Mouse (Mus musculus) cerebellum, postnatal 36 days (tissue): ENCODE results near the gene Gm42906.

Experiments
- DNase-seq, 2 experiments: peaks; one replicate each; pipeline ENCODE4 v3.0.0; 2021 to 2022; ENCODE audit warnings: mixed read lengths in 2 of 2

Gene Gm42906

GRCm38 (mm10) chr5:151231861-151232260 lies 196.1 kb downstream of the Gm42906 start:
- no peak for DNase-seq

- no peak for DNase-seq
Observed at GRCm38 (mm10) chr5:151231411-151231810, 196.6 kb downstream of the Gm42906 start.

- DNase-seq, result no peak
Observed at GRCm38 (mm10) chr5:151230427-151230826, 197.5 kb downstream of the Gm42906 start.

DNA sequence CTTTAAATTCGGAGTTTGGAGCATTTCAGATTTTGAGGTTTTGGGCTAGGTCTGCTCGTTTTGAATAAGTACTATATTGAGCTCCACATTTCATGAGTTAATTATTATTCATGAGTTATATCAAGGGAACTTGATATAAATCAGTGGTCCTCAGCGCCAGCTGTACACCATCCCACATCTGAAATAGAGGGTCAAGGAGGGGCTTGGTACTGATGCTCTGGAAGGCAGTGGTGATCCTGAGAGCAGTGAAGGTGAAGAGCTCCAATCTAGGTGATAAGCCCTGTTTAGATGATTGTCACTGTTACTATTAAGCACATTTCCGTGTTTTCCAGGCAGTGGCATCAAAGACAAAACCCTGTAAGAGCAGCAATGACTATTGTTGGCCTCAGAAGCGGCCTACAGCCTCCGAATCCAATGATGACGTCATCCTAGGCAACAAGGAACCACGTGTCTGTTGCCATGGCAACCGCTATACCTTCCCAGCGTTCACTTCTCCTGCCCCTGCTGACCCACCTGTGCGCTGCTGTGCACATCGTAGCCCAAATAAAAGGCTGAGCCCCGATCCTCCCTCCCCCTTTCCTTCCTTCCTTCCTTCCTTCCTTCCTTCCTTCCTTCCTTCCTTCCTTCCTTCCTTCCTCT lies 199.5 kb downstream of the Gm42906 start:
- DNase-seq, result no peak

DNA sequence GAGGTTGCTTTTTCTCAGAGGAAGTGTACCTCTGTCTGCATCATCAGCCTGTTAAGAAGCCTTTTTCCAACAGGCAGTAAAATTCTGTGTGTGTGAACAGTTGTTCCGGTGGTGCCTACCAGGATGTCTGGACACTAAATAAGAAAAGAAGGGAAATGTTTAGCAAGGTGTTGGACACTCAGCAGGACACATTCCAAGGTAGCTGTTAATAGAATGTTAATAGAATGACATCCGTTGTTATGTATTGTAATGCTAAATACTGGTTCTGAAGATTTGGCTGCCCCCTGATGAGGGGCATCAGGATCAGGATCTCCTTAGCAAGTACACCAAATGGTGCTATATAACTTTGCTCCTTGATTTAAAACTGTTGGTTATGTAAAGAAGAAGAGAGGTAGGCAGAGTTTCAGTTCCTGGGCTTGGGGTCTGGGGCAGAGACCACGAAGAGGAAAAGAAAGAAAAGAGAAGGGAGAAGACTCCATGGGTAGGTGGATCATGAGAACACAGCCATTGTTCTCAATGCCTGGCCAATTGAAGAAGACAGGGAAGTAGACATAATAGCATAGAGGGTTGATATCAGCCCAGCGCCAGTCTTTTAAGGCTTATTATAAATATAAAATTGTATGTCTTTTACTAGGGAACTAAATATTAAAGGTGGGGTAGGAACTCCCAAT lies 204.1 kb downstream of the Gm42906 start:
- DNase-seq, result no peak

DNA sequence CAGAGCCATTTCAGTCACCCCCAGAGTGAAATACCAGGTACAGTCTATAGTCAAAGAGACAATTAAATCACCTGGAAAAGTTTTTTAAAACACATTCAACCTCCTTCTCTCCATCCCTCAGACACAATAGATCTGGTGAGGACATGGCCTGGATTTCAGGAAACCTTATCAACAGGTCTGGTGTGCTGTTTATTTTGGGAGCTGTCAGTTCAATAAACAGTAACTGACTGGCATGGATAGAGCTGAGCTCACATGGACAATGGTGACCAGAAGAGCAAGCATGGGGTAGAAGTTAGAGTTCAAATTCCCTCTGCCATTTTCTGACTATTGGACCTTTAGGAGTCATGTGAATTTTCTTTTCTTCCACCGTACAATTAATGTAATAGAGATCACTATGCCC lies 205.2 kb downstream of the Gm42906 start:
- DNase-seq, result no peak

DNA sequence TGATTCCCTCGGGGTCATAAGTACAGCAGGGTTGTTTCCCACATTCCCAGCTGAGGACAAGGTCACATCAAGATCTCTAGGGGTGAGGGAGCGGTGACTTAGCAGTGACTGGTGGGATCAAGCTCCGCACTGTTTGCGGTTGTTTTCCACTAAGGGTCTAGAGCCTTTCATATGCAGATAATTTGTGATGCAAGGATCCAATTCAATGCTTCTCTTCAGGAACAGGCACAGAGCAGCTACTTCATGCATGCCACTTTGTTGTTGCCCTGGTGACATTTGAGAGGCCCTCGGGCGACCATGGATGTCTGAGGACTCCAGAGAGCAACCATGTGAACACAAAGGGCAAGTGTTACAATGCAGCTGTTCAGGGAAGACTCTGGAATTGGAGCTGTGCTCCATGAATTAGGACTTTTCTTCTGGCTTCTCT lies 209.3 kb downstream of the Gm42906 start:
- no peak for DNase-seq

DNA sequence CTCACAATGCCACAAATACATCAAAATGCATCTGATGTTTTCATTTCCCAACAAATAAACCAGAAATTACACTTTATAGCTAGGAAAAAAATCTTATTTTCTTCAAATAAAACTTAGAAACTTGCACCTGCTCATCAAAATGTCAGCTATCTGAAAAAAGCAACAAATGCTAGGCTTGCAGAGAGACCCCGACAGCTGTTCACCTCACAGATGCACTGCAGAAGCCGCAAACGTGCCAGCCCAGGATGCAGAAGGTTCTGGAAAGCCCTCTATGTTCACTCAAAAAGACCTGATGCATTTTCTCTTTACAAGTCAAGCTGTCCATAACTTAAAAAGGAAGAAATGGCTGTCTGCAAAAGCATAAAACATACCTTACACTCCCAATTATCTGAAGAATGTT lies 214.9 kb downstream of the Gm42906 start:
- DNase-seq, result no peak

DNA sequence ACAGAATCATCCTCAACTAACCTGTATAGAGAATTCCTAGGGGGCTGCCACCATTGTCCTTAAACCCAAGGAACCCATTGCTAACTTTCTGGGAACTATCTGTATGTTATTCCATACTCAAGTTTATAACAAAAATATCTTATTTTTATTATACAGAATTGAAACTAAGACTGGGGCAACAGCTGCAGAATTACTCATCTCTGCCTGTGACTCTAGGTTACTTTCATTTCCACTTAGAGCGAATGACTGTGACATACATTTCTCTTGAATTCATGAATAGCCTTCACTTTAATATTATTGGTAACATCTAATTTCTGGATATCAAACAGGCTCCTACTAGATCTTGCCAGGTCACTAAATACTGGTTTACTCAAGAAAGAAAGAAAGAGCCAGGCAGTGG lies 217.1 kb downstream of the Gm42906 start:
- no peak for DNase-seq

- DNase-seq, result no peak
Observed at GRCm38 (mm10) chr5:151210060-151210459, 217.9 kb downstream of the Gm42906 start.

DNA sequence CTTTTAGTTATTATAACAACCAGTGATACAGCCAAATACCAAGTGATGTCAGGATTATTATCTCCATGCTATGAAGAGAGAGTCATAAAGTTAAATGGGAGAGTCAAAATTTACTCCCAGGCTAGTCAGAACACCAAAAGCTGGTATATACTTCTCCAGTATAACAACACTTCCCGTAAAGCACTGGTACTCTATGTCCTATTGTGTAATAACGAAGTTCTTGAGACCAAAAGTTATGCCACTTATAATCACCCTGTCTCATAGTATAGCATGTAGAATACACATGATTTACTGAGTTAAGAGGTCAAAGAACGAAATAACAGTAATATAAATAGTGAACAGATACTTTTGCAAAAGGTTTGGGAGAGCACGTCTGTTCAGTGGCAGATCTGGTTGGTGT lies 222.9 kb downstream of the Gm42906 start:
- DNase-seq, result no peak

DNA sequence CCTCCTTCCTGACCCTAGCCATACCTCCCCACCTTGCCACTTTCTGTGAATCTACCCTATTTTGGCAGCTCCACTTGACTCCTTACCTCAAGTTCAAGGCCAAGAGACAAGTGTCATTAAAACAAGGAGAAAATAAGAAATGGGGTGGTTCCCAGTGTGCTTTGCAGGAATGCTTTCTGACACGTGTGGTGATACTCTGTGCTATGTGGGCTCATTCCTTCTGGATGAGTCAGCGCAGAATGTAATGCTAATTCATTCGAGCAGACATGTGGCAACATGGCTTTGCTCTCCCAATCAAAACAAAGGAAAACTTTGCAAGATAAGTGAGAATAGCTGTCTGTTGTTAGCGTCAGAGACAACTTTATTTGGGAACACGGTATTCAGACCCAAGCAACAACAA lies 225.0 kb downstream of the Gm42906 start:
- no peak for DNase-seq

DNA sequence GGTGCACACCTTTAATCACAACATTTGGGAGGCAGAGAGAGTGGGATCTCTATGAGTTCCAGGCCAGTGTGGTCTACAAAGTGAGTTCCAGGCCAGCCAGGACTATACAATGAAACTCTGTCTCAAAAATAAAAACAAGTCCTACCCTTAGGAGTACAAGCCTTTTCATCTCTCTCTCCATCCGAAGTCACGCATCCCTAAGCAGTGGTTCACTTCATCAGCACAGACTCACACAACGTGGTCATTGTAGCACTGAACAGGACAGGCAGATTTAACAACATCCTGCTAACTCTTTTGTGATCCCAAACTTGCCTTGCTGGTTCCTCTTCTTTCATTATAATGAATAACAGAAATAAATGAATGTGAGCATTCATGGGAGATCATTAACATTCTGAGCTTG lies 226.7 kb downstream of the Gm42906 start:
- no peak for DNase-seq

DNA sequence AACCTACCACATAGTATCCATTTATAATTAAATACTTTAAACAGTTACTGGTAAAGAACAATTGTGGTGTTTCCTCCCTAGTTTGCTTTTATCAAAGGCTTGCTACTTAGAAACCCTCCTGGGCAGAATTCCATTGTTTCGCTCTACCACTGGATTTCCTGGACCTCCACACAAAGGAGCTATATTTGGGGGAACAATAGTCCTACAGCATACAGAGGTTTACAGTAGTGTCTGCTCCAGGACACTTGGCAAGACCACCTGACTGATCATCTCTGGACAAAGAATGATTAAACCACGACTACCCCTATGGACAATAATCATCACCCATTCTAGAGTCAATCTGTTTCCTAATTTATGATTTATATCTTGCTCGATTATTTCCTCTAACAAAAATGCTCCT lies 228.7 kb downstream of the Gm42906 start:
- DNase-seq, result no peak

DNA sequence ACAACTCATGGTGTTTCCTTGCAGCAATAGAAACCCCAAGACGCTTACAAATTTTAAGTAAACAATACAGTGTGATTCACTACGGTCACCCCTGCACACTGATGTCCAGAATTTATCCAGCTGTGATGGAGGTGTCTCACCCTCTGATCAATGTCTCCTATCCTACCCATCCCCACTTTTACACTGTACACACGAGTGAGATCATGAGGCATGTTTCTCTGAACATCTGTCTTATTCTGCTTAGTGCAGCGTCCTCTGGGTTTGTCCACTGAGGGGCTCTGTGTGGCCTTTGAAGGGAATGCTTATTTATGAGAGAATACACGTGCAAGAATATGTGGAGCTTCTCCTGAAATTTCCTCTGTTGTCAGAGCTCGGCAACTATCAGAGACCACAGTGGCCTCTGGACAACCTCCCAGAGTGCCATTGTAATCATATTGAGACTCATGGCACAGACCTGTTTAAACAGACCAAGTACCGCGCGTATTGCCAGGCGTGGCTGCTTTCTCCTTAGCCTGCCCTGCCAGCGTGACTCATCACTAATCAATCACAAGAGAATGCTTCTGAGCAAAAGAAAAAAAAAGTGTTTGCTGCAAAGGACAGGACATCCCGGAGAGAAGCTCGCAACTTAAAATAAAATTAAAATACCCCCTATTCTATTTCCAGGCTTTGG lies 231.2 kb downstream of the Gm42906 start:
- no peak for DNase-seq

DNA sequence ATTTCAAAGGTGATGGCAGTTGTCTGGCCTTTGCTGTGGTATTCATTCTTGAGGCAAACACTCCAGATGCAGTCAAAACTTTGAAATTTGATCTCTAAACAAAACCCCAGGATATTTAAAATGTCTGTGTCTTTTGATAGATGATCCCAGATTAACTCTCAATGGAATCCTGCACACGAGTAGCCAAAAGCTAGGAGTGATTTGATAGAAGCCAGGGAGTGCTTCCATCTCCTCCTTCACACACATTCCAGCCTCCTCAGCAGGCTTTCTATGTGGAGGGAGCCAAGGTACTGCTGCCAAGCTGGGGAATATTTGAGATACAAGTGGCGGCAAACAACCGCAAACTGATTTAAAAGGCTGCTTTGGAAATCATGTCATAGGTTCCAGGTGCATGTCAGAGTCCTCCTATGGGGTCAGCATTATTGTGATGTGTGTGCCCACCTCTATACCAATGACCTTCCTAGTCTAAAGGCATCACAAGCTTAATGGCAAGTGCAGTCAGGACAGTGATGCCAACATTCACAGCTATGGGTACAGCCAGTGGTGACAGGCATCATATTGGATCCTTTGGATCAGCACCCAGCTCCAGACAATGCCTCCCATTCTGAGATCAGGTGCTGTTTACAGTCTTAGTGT lies 234.0 kb downstream of the Gm42906 start:
- no peak for DNase-seq

DNA sequence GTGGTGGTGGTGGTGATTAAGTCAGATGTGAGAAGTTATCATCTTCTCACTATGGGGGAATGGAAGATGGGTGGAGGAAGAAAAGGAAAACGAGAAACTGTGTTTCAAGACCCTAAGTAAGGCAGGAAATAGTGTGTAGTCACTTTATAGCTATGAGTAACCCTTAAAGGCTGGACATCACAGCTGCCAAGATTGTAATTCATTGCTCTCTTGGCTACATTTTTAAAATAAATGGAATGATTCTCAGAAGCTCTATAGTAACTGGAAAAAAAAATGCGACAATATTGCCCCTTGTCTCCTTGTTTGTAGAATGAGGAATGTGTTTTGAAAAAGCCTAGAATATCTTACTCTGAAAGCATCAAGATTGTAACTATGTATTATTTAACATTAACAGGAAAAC lies 235.7 kb downstream of the Gm42906 start:
- DNase-seq, result no peak

DNA sequence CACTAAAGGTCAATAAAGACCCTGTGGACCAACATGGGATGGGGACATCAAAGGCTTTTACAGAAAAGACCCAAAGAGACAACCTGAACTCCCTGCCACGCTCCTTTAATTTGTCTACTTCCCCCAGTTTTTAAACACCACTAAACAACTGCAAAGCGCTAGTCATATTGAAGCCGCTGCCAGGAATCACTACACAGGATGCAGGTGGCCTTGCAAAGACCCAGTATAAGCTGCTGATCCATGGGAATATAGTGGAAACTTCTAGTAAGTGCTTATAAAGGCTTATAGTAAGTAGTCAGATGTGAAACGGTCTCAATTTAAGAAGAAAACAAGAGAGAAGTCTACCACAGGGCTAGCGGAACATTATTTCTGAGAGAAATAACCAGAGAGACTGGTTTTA lies 237.2 kb downstream of the Gm42906 start:
- DNase-seq, result no peak

- DNase-seq, result peak in 1 of 2 experiments; percentile 10
Observed at GRCm38 (mm10) chr5:151189789-151190378, 238.1 kb downstream of the Gm42906 start.

DNA sequence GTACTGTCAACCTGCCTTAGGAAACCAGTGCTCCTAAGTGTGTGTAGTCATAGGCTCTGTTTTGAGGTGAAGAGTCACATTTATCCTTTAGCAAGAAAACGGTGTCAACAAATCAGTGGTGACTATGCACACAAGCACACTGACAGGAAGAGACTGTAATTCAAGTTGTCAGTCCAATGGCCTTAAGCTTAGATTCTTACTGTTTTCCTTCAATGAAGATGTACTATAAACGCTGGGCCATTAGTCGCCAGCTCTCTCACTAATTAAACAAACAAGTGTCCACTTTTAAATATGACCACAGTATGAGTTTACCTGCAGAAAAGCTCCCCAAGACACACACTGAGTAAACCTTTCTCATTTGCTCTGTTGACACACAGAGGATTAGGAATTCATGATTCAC lies 238.6 kb downstream of the Gm42906 start:
- DNase-seq, result no peak

DNA sequence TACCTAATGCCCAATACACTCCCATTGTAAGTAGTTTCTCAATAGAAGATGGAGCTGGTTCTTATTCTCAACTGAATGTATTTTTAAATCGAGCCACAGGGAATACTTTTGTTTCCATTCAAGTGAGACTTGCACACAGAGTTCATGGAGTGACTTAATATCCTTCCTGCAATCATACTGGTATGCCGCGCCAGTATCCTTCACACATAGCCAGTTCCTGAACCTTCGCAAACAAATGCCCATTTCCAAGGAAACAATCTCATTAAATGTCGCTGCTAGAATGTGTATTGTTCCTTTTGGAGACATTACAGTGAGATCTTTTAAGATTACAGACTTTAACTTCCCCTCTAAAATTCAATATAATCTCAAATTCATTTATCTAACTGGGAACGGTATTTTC lies 239.3 kb downstream of the Gm42906 start:
- no peak for DNase-seq

DNA sequence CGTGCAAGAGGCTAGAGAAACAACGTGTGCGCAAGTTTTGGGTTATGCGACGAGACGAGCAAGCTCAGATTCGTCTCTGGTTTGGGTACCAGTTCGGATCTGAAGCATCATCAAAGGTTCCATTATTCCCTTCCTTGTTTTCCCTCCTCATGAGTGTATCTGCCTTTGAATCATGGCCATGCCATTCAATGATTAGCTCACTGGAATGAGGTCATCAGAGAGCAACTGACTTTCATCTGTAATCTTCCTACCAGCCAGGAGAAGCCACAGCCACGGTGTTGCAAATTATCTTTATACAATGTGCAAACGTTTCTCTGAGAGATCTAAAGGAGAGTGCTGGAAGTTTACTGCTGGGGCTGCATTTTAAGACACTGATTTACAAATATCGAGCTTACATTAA lies 240.6 kb downstream of the Gm42906 start:
- DNase-seq, result no peak

DNA sequence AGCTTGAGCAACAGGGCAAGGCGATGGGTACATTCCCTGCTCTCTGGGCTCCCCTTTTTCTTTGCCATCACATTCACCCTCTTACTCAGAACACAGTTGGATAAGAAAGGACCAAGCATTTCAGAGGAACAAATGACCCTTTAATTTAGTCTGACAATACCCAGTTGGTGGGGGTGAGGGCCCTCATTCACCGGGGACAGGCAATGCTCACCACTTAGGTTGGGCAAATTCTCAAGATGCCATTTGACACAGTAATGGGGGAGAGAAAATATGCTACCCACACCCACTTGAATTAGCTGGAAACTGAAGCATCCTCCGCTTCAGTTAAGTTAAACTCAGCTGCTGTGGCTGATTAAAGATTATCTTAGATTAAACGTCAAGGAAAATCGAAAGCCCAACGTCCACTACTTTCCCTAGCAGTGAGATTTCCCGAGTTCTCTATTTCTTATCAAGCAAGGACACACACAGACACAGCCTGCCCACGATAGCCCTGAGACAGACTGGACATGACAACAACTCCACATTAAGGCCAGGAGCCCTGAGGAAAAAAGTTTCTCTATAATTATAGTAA lies 242.6 kb downstream of the Gm42906 start:
- DNase-seq, result no peak
